Mouse (Mus musculus): ENCODE measurements around the gene Tec.

DNA sequence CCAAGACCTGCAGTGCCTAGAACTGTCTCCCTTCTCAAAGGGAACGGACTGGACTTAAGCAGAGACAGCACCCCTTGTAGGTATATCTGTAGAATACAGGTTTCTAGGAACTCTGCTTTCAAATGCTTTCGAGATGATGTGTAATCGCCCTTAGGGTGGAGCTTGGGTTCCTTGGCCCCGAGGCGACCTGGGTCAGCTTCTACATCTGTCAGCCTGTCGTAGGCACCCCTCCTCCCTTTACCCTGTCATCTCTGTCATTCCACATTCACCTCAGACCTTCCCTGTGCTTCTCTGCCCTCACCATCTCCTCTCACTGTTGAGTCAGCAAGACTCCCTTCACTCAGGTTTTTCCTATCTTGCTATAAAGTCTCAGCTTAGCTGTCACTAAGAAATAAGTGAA, 98.4 kb downstream of the Tec start:
- TF ChIP-seq CTCF (IDR thresholded peaks at IDR 0.05; ENCODE audit: borderline replicate concordance, extremely low read depth, insufficient read depth, insufficient read length) (no peak), POLR2A (IDR thresholded peaks at IDR 0.05; ENCODE audit: borderline replicate concordance, extremely low read depth, insufficient read depth, insufficient read length, poor library complexity, severe bottlenecking) (no peak)
